Mouse (Mus musculus): ENCODE data around the gene Lima1. TPM values are rescaled to one million over a fixed set of nuclear protein-coding genes. Genes with fewer than 3 reads are reported as not detected.

The Lima1 gene
- polyA plus RNA-seq, 1 experiment from 2014 or later, result 24.6 TPM

DNA sequence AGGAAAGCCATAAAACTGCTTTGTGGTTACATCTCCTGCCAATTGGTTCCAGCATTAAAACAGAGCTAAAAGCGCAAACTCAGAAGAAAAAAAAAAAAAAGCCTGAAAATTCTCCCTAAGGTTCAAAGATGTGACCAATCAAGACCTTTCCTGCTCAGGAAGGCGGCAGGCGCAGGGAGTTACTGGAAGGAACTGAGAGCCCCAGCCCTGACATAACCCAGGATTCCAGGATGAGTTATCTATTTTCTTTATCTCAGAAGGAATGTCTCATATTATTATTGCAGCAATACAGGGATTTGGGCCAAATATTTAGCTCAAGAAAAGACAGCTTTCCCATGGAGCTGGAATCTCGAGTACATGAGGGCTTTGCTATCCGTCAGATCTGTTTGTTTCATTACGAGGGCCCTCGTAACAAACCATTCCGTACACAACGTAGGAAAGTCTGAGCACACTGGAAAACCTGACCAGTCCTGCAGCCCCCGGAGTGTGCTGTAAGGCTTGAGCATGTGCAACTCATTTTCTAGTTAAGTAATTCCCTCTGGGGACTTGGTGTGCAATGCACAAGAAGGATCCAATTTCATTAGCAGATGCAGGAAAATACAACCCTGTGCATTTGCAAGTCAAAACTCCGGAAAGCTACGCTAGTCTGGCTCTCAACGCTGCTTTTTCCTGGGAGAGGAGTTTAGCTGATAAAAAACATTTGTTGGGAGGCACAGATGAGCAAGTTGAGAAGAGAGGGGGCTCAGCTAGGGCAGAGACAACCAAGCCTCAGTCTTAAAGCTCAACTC lies 56.7 kb downstream of the Lima1 start:
- Histone ChIP-seq H3K4me2 (peak overlapping the region; percentile 85), H3K9me3 (replicated peaks) (no peaks in the 10 kb centered on the region; the same call in 1 of the 2 replicates), H3K36me3 (peaks cover 26% of the 10 kb centered on the region), H3K4me3 (peak overlapping the region; percentile 67), H3K9ac (peak overlapping the region; percentile 85), H3K4me1 (replicated peaks) (peaks cover 22% of the 10 kb centered on the region), H3K27ac (ENCODE audit: poor library complexity, severe bottlenecking) (peak overlapping the region; percentile 92), H3K27me3 (replicated peaks) (no peaks in the 10 kb centered on the region)
- WGBS, result 10% methylated on average over 13 of the region's 13 CpGs
- peak; percentile 57; the same call in 1 of the 2 replicates for ATAC-seq (ENCODE audit: insufficient number of reproducible peaks, low FRiP score)

DNA sequence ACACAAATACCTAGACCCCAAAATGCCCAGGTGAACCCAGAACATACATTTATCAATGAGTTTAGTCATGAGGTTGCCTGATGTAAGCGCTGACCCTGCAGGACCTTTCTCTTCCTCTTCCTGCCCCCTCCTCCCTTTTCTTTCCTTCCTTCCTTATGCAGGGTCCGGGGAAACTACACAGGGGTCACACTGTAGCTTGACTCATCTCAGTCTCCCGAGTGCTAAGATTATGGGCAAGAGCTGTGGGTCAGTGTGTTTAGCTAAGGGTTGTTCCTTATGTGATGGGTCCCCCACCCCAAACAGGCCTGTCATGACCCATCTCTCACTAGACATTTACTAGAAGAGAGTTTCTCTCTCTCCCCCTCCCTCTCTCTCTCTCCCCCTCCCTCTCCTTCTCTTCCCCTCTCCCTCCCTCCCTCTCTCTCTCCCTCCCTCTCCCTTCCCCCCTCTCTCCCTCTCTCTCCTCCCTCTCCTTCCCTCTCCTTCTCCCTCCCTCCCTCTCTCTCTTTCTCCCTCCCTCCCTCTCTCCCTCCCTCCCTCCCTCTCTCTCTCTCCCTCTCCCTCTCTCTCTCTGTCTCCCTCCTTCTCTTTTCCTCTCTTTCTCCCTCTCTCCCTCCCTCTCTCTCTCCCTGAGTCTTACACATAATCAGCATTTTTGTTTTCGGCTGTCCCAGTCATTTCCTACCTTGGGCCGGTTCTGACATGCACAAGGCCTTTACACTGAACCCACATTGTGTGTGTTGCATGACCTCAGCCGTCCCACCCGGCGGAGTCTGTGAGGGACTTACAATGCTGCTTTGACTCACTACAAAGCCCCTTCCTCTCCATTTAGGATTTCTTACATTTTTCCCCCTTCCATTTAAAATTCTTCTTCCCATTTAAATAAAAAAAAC lies 57.7 kb downstream of the Lima1 start:
- no peak for ATAC-seq (ENCODE audit: insufficient number of reproducible peaks, low FRiP score)

DNA sequence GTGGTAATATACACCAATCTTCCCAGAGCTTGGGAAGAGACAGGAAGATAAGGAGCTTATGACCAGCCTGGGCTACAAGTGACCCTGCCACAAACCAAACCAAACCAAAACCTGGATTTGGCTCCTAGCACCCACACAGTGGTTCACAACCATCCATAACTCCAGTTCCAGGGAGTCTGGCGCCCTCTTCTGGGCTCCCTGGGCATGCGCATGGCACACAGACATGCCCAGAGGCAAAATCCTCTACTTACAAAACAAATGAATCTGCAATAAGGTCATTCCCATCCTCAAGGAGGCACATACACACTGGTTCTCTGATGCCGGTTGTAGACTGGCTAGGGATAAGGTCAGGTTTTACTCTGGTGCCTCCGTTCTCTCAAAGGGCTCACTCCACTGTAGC lies 59.3 kb downstream of the Lima1 start:
- H3K4me2 ChIP-seq, result no peak overlapping the region

More for the DNA sequence above, 57.7 kb downstream of the Lima1 start:
- Histone ChIP-seq H3K4me2 (peak overlapping the region; percentile 65), H3K27ac (ENCODE audit: poor library complexity, severe bottlenecking) (peak overlapping the region; percentile 92), H3K4me1 (replicated peaks) (peaks cover 17% of the 10 kb centered on the region), H3K4me3 (peak overlapping the region; percentile 67), H3K36me3 (peaks cover 26% of the 10 kb centered on the region), H3K27me3 (replicated peaks) (no peaks in the 10 kb centered on the region), H3K9me3 (replicated peaks) (no peaks in the 10 kb centered on the region; the same call in 1 of the 2 replicates), H3K9ac (peak overlapping the region; percentile 66)
- WGBS, result 25% methylated on average over 8 of the region's 8 CpGs

DNA sequence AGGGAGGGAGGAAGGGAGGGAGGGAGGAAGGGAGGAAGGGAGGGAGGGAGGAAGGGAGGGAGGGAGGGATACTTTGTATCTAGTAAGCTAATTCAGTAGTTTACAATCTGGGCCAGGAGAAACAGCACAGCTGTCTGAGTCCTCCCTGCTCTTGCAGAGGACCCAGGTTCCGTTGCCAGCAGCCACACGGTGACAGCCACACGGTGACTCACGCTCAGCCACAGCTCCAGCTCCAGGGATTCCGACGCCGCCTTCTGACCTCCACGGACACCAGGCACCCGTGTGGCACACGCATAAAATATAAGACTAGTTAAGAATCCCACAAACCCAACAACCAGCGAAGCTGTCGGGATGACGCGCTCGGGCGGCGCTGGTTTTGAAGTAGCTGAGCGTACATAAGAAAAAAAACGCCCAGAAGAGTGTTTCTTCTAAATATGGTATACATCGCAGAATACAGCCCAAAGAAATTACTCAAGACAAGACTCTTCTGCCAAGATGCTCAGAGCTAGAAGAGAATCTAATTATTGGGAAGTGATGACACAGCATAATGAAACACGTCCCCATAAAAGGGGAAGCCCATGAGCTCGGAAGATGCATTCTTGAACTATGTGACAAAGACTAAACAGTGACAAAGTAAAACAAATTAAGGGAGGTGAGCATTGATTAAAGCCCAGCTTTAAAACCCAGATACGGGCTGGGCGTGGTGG lies 60.5 kb downstream of the Lima1 start:
- H3K36me3 ChIP-seq, result peaks cover 26% of the 10 kb centered on the region
- ATAC-seq (ENCODE audit: insufficient number of reproducible peaks, low FRiP score), result no peak
- no peak overlapping the region for H3K27ac ChIP-seq (ENCODE audit: poor library complexity, severe bottlenecking)
- H3K9me3 ChIP-seq (replicated peaks), result no peaks in the 10 kb centered on the region; the same call in 1 of the 2 replicates
- 90% methylated on average over 24 of the region's 24 CpGs for WGBS
- peaks cover 17% of the 10 kb centered on the region for H3K4me1 ChIP-seq (replicated peaks)
- H3K4me3 ChIP-seq, result no peak overlapping the region
- no peaks in the 10 kb centered on the region for H3K27me3 ChIP-seq (replicated peaks)
- no peak overlapping the region for H3K4me2 ChIP-seq
- H3K9ac ChIP-seq, result no peak overlapping the region

More for the DNA sequence above, 59.3 kb downstream of the Lima1 start:
- no peak for ATAC-seq (ENCODE audit: insufficient number of reproducible peaks, low FRiP score)
- Histone ChIP-seq H3K4me3 (no peak overlapping the region), H3K9ac (no peak overlapping the region), H3K4me1 (replicated peaks) (peaks cover 24% of the 10 kb centered on the region), H3K36me3 (peaks cover 26% of the 10 kb centered on the region), H3K9me3 (replicated peaks) (no peaks in the 10 kb centered on the region; the same call in 1 of the 2 replicates), H3K27me3 (replicated peaks) (no peaks in the 10 kb centered on the region), H3K27ac (ENCODE audit: poor library complexity, severe bottlenecking) (no peak overlapping the region)
- 91% methylated on average over 4 of the region's 4 CpGs for WGBS

DNA sequence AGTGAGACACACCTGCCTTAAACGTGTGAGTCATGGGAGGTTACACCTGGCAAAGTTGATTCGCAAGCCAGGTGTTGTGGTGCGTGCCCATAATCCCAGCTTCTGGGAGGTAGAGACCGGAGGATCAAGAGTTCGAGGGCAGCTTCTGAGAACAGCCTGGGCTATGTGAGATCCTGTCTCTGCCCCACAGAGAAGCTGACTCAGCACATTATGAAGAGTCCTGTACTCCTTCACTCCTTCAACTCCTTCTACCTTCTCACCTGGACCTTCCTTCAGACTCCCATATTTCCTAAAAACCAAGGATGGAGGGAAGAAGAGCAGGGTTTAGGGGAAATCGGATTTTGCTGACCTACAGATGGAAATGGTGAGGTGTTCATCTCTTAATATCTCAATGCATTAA lies 61.6 kb downstream of the Lima1 start:
- no peak overlapping the region for H3K4me2 ChIP-seq
- WGBS, result 92% methylated on average over 6 of the region's 6 CpGs

DNA sequence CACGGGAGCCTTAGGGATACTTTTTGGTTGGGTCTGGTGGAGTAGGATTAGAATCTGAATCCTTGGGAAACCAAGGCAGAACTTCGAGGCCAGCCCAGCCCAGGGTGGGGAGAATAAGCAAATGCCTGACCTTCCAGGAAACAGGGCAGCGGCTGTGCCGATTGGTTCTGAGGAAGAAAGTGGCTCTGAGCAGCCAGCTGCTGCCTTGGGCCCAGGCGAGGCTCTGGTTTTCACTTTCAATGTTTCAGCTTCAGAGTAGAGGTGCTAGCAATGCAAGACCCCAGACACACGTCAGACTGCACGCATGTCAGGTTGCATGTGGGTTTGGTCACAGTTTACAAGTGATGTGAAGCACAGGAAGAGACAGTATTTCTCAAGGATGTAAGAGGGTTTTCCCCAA lies 63.2 kb downstream of the Lima1 start:
- Histone ChIP-seq H3K9me3 (replicated peaks) (no peaks in the 10 kb centered on the region; the same call in 1 of the 2 replicates), H3K27ac (ENCODE audit: poor library complexity, severe bottlenecking) (no peak overlapping the region), H3K27me3 (replicated peaks) (no peaks in the 10 kb centered on the region), H3K4me2 (no peak overlapping the region), H3K4me3 (no peak overlapping the region), H3K4me1 (replicated peaks) (peaks cover 18% of the 10 kb centered on the region), H3K9ac (no peak overlapping the region), H3K36me3 (peaks cover 28% of the 10 kb centered on the region)
- no peak for ATAC-seq (ENCODE audit: insufficient number of reproducible peaks, low FRiP score)
- 70% methylated on average over 7 of the region's 7 CpGs for WGBS

More for the DNA sequence above, 61.6 kb downstream of the Lima1 start:
- Histone ChIP-seq H3K27ac (ENCODE audit: poor library complexity, severe bottlenecking) (no peak overlapping the region), H3K36me3 (peaks cover 26% of the 10 kb centered on the region), H3K9me3 (replicated peaks) (no peaks in the 10 kb centered on the region; the same call in 1 of the 2 replicates), H3K4me1 (replicated peaks) (peaks cover 17% of the 10 kb centered on the region), H3K4me3 (no peak overlapping the region), H3K27me3 (replicated peaks) (no peaks in the 10 kb centered on the region), H3K9ac (no peak overlapping the region)
- no peak for ATAC-seq (ENCODE audit: insufficient number of reproducible peaks, low FRiP score)

DNA sequence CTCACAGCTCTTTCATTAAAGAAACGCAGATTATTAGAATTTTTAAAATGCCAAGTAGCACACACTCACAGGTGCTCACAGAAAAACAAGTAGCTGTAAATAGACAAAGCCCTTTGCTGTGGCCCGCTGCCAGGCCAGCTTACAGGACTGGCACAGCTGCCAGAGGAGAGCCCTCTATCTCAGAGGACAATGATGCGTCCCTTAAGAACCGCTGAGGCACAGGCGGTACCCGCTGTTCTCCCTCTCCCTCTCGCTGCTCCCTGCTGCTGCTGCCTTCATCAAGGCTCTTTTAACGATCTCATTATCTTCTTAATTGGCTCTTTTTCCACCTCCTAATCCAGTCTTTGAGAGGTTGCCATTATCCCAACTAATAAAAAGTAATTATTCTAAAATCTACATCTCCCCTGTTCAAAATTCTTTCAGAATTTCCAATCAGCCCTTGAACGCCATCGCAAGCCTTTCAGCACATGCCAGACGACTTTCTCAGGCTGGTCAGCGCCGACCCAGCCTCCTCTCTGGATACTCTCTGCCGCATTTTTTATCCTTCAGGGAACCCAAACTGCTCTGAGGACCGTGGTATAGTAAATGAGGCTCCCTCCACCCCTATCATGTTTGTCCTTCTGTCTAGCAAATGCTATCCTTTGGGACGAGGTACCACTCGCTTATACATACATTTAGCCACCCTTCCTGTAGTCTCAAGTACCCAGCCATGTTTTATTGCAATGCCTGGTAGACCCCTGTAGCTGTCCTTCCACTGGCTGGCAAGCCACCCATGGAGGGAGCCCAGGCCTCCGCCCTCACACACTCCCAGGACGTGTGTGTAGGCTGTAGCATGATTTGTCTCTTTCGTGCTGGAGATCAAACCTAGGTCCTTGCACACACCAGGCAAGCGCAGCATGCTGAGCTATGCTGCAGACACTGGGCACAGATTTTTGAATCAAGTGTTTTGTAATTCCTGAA lies 67.2 kb downstream of the Lima1 start:
- WGBS, result 51% methylated on average over 21 of the region's 21 CpGs
- Histone ChIP-seq H3K9me3 (replicated peaks) (no peaks in the 10 kb centered on the region), H3K4me2 (no peak overlapping the region), H3K27me3 (replicated peaks) (no peaks in the 10 kb centered on the region), H3K36me3 (peaks cover 24% of the 10 kb centered on the region), H3K9ac (no peak overlapping the region), H3K27ac (ENCODE audit: poor library complexity, severe bottlenecking) (no peak overlapping the region), H3K4me1 (replicated peaks) (peaks cover 23% of the 10 kb centered on the region), H3K4me3 (no peak overlapping the region)
- no peak for ATAC-seq (ENCODE audit: insufficient number of reproducible peaks, low FRiP score)

DNA sequence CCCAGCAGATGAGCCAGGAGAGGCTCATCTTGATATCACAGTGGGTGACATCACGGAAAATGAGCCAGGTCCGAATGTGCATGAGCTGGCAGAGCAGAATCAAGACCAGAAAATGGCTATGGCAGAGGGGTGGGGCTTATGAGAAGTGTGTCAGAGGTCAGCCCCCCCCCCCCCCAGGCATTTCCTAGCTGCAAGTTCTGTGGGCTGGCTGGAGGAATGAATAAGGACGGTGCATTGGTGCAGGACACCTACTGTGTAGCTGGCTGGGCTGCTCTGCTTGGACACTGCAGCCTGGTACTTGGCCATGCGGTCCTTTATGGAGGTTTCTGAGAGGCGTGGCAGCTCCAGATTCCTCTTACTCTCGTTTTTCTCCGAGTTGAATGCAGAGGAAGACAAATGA lies 69.1 kb downstream of the Lima1 start:
- H3K4me2 ChIP-seq, result no peak overlapping the region
- H3K4me1 ChIP-seq (replicated peaks), result peaks cover 30% of the 10 kb centered on the region
- WGBS, result 55% methylated on average over 7 of the region's 7 CpGs
- peaks cover 29% of the 10 kb centered on the region for H3K36me3 ChIP-seq
- no peak overlapping the region for H3K9ac ChIP-seq
- H3K27ac ChIP-seq (ENCODE audit: poor library complexity, severe bottlenecking), result no peak overlapping the region
- no peaks in the 10 kb centered on the region for H3K27me3 ChIP-seq (replicated peaks)
- no peak overlapping the region for H3K4me3 ChIP-seq
- H3K9me3 ChIP-seq (replicated peaks), result no peaks in the 10 kb centered on the region
- no peak for ATAC-seq (ENCODE audit: insufficient number of reproducible peaks, low FRiP score)

DNA sequence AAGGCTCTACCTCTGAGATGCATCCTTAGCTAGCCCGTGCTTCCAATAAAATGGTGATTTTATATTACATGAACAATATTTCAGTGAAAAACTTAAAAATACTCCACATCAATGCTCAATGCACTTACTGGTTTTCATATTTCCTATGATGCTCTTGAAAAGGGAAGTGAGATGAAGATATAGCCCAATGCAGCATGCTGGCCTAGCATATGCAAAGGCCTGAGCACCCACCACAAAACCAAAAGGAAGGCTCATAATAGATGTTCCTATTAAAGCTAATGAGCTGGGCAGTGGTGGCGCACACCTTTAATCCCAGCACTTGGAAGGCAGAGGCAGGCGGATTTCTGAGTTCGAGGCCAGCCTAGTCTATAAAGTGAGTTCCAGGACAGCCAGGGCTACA lies 69.6 kb downstream of the Lima1 start:
- no peaks in the 10 kb centered on the region for H3K9me3 ChIP-seq (replicated peaks)
- H3K9ac ChIP-seq, result no peak overlapping the region
- no peak for ATAC-seq (ENCODE audit: insufficient number of reproducible peaks, low FRiP score)
- WGBS, result 87% methylated on average over 4 of the region's 4 CpGs
- no peak overlapping the region for H3K4me2 ChIP-seq
- H3K27me3 ChIP-seq (replicated peaks), result no peaks in the 10 kb centered on the region
- no peak overlapping the region for H3K4me3 ChIP-seq
- H3K27ac ChIP-seq (ENCODE audit: poor library complexity, severe bottlenecking), result no peak overlapping the region
- peaks cover 33% of the 10 kb centered on the region for H3K36me3 ChIP-seq
- peaks cover 30% of the 10 kb centered on the region for H3K4me1 ChIP-seq (replicated peaks)

DNA sequence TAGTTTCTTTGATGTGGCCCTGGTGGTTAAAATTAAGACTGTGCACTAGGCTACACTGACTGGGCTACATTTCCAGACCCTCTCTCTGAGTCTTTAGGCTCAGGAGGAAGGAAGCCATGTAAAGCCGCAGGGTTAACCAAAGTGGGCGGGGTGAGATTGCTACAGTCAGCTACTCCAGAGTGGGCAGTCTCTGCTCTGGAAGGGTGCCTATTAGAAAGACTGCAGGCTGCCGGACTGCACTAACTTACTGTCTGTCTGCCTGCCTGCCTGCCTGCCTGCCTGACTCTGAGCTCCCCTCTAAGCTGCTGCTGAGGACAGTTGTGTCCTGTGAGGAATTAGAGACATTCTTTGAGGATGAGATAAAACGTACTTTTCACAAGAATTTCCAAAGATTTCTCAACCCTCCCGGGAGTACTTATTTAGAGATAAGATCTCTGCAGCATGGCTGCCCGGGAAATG lies 72.0 kb downstream of the Lima1 start:
- Histone ChIP-seq H3K4me1 (replicated peaks) (peaks cover 35% of the 10 kb centered on the region), H3K4me2 (0 out of 2 replicates have a peak overlapping the region, but pooled peaks have one; percentile 1), H3K27ac (ENCODE audit: poor library complexity, severe bottlenecking) (peak overlapping the region; percentile 49), H3K36me3 (peaks cover 52% of the 10 kb centered on the region), H3K27me3 (replicated peaks) (no peaks in the 10 kb centered on the region), H3K9ac (no peak overlapping the region), H3K9me3 (replicated peaks) (no peaks in the 10 kb centered on the region), H3K4me3 (no peak overlapping the region)
- peak; percentile 65 for ATAC-seq (ENCODE audit: insufficient number of reproducible peaks, low FRiP score)
- 11% methylated on average over 6 of the region's 6 CpGs for WGBS

All from heart, embryonic 12.5 days (tissue).